Mouse (Mus musculus) kidney, embryonic 16.5 days (tissue): ENCODE measurements around the gene Mfap3. TPM values are rescaled to one million over a fixed set of nuclear protein-coding genes. Genes with fewer than 3 reads are reported as not detected.

Experiments used
- ATAC-seq: fragments of 200-750 bp; cut with Nextera tagmentation; 2 replicates; pipeline ENCODE4 v1.8.0; 2017; ENCODE audit warnings: moderate TSS enrichment; ENCODE audit not compliant: low FRiP score, low TSS enrichment
- H3K27ac ChIP-seq: fragments of 300-500 bp; sonication (generic); 2 replicates; pipeline ENCODE4 v1.5.1; 2014; ENCODE audit warnings: low read length
- H3K27me3 ChIP-seq: fragments of 300-500 bp; sonication (generic); 2 replicates; pipeline ENCODE4 v1.6.1; 2014; ENCODE audit warnings: low read length, control low read depth, mixed read lengths; ENCODE audit not compliant: insufficient read depth
- H3K36me3 ChIP-seq: fragments of 300-500 bp; sonication (generic); 2 replicates; pipeline ENCODE4 v1.6.1; 2014; ENCODE audit warnings: low read length, control low read depth, mixed read lengths; ENCODE audit not compliant: insufficient read depth
- H3K4me1 ChIP-seq: fragments of 300-500 bp; sonication (generic); 2 replicates; pipeline ENCODE4 v1.6.1; 2014; ENCODE audit warnings: low read length, control low read depth, mixed read lengths; ENCODE audit not compliant: insufficient read depth
- H3K4me2 ChIP-seq: fragments of 300-500 bp; sonication (generic); replicated peaks from 2 replicates; pipeline ENCODE4 v1.6.1; 2014; ENCODE audit warnings: low read depth, low read length
- H3K4me3 ChIP-seq: fragments of 300-500 bp; sonication (generic); 2 replicates; pipeline ENCODE4 v1.5.1; 2014; ENCODE audit warnings: mild to moderate bottlenecking, low read length
- H3K9ac ChIP-seq: fragments of 300-500 bp; sonication (generic); replicated peaks from 2 replicates; pipeline ENCODE4 v1.6.1; 2014; ENCODE audit warnings: low read length
- H3K9me3 ChIP-seq: fragments of 300-500 bp; sonication (generic); 2 replicates; pipeline ENCODE4 v1.6.1; 2016; ENCODE audit warnings: low read length, control low read depth
- WGBS: fragments of 180-500 bp; shearing (Covaris S2); extraction: QIAGEN DNeasy Blood & Tissue Kit; methylation state at CpG from one replicate; pipeline ENCODE4 v1.1.7; 2014; 5-methylcytosine and 5-hydroxymethylcytosine counted together
- polyA plus RNA-seq: library from polyadenylated mRNA; unstranded; fragments of >200 nt; fragmentation: Nextera tagmentation; extraction: Ambion mirVana; gene quantifications from 2 replicates; pipeline ENCODE4 v1.2.1, GENCODE M21; 2015

Gene Mfap3
- polyA plus RNA-seq, 1 experiment from 2014 or later: 51.3 TPM

DNA sequence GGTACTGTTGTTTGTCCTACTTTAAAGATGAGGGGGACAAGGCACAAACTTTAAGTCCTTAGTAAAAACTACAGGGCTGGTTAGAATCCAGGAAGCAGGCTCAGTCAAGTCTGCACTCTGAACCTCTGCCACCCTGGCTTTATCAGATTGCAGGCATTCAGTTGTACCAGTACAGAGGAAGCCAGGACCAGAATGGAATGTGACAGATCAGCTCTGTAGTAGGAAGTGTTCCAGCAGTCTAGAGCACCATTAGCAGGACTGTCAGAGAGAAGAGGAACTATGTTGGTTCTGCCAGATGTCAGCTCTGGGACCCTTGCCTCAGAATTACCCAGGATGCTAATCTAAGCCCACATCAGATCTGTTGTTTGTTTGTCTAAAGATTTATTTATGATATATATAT, 6.1 kb downstream of the Mfap3 start:
- no peaks in the 10 kb centered on the region for H3K27me3 ChIP-seq
- H3K27ac ChIP-seq: no peak overlapping the region
- peaks cover 7% of the 10 kb centered on the region for H3K36me3 ChIP-seq
- no peaks in the 10 kb centered on the region for H3K9me3 ChIP-seq
- H3K4me2 ChIP-seq: no peak overlapping the region
- no peak for ATAC-seq
- no peak overlapping the region for H3K9ac ChIP-seq
- H3K4me1 ChIP-seq: peaks cover 4% of the 10 kb centered on the region
- no peak overlapping the region for H3K4me3 ChIP-seq

DNA sequence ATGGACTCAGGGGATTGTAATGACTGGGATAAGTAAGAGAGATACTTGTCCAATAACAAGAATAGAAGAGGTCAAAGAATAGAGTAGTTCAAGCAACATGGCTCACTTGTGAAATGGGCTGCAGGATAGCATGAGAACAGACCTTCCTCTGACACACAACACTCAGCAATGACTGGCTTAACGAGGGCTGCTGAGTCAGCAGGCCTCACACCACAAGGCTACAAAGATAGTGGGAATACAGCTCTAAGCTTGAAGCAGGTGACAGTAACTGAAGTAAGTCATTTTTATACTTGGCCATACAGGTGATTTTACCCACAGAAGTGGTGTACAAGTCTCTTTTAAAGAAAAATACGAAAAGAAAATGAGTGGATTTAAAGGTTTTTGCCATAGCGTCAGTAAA, 7.4 kb downstream of the Mfap3 start:
- H3K4me3 ChIP-seq: no peak overlapping the region
- no peak overlapping the region for H3K9ac ChIP-seq
- 81% methylated on average over 3 of the region's 3 CpGs for WGBS
- no peaks in the 10 kb centered on the region for H3K27me3 ChIP-seq
- H3K36me3 ChIP-seq: peaks cover 14% of the 10 kb centered on the region
- ATAC-seq: no peak
- no peak overlapping the region for H3K4me2 ChIP-seq
- H3K9me3 ChIP-seq: no peaks in the 10 kb centered on the region
- no peak overlapping the region for H3K27ac ChIP-seq
- H3K4me1 ChIP-seq: peaks cover 4% of the 10 kb centered on the region; the same call in 1 of the 2 replicates

DNA sequence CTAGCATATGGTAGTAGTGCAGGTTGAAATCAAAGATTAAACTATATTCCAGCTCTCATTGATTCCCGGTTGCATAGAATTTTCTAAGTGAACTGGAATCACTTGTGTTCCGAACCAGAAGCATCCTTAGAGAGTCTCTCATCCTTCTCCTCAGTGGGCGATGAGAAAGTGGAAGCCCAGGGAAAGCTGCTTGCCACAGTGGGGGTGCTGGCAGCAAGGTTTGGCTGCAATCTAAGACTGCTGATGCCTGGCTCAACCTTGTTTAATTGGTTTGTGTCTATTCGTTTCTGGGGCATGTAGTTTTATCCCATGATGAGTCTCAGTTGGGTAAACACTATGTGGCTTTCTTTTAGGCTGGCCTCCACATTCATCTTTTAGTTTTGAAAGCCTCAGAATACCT, 9.0 kb downstream of the Mfap3 start:
- 86% methylated on average over 4 of the region's 4 CpGs for whole genome bisulfite sequencing
- no peak for ATAC-seq

DNA sequence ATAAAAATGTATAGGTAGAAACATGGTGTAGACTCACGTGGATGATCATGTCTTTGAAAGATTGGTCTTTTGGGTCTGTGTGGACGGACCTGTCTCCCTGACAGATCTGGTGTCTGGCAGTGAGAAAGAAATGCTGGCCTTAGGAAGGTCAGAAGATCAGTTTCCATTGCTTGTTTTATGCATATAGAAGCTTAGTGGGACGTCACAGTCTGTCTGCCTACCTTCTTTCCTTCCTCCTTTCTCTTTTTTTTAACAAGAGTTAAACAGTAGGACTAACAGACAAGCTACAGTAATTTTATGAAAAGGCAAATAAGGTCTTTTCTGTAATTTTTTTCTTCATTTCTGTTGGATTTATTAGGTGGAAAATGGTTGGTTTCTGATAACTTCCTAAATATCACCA, 10.6 kb downstream of the Mfap3 start:
- WGBS: 79% methylated on average over 3 of the region's 3 CpGs
- peaks cover 4% of the 10 kb centered on the region for H3K4me1 ChIP-seq
- no peak overlapping the region for H3K27ac ChIP-seq
- H3K27me3 ChIP-seq: no peaks in the 10 kb centered on the region
- no peak overlapping the region for H3K9ac ChIP-seq
- no peaks in the 10 kb centered on the region for H3K9me3 ChIP-seq
- H3K36me3 ChIP-seq: peaks cover 17% of the 10 kb centered on the region
- no peak overlapping the region for H3K4me2 ChIP-seq
- no peak for ATAC-seq
- H3K4me3 ChIP-seq: no peak overlapping the region

More for the DNA sequence above, 9.0 kb downstream of the Mfap3 start:
- peaks cover 4% of the 10 kb centered on the region for H3K4me1 ChIP-seq
- no peaks in the 10 kb centered on the region for H3K9me3 ChIP-seq
- H3K27me3 ChIP-seq: no peaks in the 10 kb centered on the region
- no peak overlapping the region for H3K9ac ChIP-seq
- H3K36me3 ChIP-seq: peaks cover 14% of the 10 kb centered on the region
- no peak overlapping the region for H3K4me3 ChIP-seq
- no peak overlapping the region for H3K4me2 ChIP-seq
- no peak overlapping the region for H3K27ac ChIP-seq

DNA sequence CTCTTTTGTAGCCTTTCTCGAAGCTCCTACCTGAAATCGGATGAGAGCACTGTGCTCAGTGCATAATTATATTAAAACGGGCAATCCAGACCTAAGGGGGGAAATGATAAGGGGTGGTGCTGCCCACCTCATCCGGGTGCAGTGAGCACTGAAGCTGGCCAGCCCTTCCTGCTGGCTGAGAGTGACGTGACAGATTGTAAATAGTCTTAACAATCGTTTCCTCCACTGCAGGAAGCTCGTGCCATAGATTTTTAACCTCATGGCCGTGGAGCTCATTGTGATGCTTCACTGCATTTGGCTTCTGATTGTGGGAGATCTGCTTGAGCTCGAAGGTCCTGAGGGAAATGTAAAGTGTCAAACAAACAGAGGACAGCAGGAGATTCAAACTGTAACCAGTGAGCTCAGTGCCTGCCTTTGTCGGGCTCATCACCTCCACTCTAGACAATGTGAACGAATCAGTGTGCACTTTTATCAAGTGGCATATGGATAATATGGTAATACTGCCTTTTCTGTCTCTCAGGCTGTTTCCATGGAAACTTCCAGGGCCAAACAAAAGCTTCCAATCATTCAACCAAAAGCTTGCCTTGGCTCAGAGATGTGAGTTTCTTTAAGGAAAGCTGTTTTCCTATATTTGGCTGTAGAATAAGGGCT, 13.0 kb downstream of the Mfap3 start:
- H3K27ac ChIP-seq: peak overlapping the region; percentile 44
- ATAC-seq: peak; percentile 73

DNA sequence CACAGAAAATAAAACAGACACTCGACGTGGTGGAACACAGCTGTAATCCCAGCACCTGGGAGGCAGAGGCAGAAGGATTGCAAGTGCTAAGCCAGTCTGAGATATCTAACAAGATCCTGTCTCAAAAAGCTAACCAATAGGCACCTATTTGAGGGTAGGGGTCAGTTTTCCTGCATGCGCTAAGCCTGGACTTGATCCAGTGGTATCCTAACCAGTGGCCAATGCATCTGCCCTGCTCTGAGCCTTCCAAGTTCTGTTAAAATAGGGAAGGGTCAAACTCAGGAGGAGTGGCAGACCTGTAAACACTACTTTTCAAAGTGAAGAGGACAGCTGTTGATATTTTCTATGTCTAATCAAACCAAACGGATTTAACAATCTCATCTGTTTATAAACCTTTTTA, 13.8 kb downstream of the Mfap3 start:
- WGBS: 83% methylated on average over 4 of the region's 4 CpGs
- H3K27me3 ChIP-seq: no peaks in the 10 kb centered on the region
- peaks cover 17% of the 10 kb centered on the region for H3K36me3 ChIP-seq
- no peaks in the 10 kb centered on the region; the same call in 1 of the 2 replicates for H3K4me1 ChIP-seq
- H3K4me2 ChIP-seq: no peak overlapping the region
- H3K27ac ChIP-seq: 0 out of 2 replicates have a peak overlapping the region, but pooled peaks have one; percentile 3
- no peak for ATAC-seq
- H3K9ac ChIP-seq: no peak overlapping the region
- H3K9me3 ChIP-seq: no peaks in the 10 kb centered on the region
- H3K4me3 ChIP-seq: no peak overlapping the region

More for the DNA sequence above, 13.0 kb downstream of the Mfap3 start:
- no peak overlapping the region for H3K9ac ChIP-seq
- WGBS: 36% methylated on average over 11 of the region's 11 CpGs
- peaks cover 17% of the 10 kb centered on the region for H3K36me3 ChIP-seq
- H3K4me2 ChIP-seq: no peak overlapping the region
- no peaks in the 10 kb centered on the region; the same call in 1 of the 2 replicates for H3K4me1 ChIP-seq
- H3K27me3 ChIP-seq: no peaks in the 10 kb centered on the region
- no peak overlapping the region for H3K4me3 ChIP-seq
- H3K9me3 ChIP-seq: no peaks in the 10 kb centered on the region

DNA sequence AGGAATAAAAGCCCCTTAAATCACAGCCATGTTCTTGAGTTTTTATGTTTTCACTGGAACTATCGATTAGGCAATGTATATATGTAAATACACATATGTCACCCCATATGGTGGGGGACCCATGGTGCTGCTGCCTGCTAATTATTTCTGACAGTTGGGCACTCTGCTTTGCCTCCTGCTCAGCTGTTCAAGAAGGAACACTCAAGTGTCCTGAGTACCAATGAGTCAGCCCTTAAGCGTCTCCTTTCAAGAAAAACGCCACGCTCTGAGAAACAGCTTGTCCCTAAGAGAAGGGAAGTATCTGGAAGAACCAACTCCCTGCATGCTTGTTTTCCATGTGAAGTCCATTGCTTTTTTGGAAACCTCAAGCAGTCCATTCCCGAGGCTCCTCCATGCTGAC, 17.4 kb downstream of the Mfap3 start:
- no peak for ATAC-seq
- H3K4me3 ChIP-seq: no peak overlapping the region
- no peaks in the 10 kb centered on the region for H3K27me3 ChIP-seq
- no peaks in the 10 kb centered on the region for H3K9me3 ChIP-seq
- H3K9ac ChIP-seq: no peak overlapping the region
- H3K4me2 ChIP-seq: no peak overlapping the region
- H3K36me3 ChIP-seq: 0 out of 2 replicates have a peak, but pooled peaks cover 3% of the 10 kb centered on the region
- H3K4me1 ChIP-seq: no peaks in the 10 kb centered on the region; the same call in 1 of the 2 replicates
- H3K27ac ChIP-seq: no peak overlapping the region
- 89% methylated on average over 5 of the region's 5 CpGs for WGBS

DNA sequence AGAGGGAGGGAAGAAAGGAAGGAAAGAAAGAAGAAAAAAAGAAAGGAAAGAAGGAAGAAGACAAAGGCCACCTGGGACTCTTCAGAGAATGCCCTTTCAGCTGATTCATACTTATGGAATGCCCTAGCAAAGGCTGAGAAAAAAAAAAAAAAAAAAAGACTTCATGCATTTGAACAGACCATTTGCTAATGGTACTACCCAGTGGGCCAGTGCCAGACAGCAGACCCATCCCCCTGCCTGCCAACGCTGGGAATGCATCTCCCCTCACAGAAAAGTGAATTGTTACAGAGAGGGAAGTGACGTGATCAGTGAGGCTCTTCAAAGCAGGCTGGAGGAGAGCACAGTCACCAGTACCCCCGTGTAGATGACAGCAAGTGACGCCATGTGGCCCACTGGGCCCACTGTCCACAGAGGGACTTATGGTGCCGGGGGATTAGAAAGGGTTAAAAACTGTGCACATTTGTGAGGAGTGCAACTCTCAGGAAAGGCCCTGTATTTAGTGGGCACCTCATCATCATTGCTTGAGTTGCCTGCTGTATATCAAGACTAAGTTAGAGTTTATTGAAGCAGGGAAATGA, 21.5 kb downstream of the Mfap3 start:
- ATAC-seq: no peak
- H3K36me3 ChIP-seq: no peaks in the 10 kb centered on the region
- H3K27ac ChIP-seq: no peak overlapping the region
- H3K9ac ChIP-seq: no peak overlapping the region
- 82% methylated on average over 5 of the region's 5 CpGs for WGBS
- no peaks in the 10 kb centered on the region for H3K27me3 ChIP-seq
- H3K4me2 ChIP-seq: no peak overlapping the region
- no peaks in the 10 kb centered on the region for H3K4me1 ChIP-seq
- no peak overlapping the region for H3K4me3 ChIP-seq
- H3K9me3 ChIP-seq: no peaks in the 10 kb centered on the region

DNA sequence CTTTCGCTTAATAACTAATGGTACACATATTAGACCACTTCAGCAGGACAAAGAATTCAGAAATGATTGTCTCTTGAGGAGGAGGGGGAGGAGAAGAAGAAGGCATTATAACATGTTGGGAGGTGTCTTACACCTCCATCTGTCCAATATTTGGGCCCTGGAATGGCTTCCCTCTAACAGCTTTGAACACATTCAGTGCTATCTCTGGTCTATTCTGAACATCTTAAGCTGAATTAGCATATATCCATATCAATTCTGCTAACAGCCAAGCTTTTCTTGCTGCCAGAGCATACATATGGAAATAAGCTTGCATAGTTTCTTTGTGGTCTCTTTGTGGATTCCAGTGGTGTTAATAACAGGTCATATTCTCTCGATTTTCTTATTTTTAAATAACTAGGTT, 22.2 kb downstream of the Mfap3 start:
- no peaks in the 10 kb centered on the region for H3K27me3 ChIP-seq
- H3K9ac ChIP-seq: no peak overlapping the region
- 94% methylated on average over 2 of the region's 2 CpGs for WGBS
- H3K9me3 ChIP-seq: no peaks in the 10 kb centered on the region
- H3K36me3 ChIP-seq: no peaks in the 10 kb centered on the region
- no peak overlapping the region for H3K4me3 ChIP-seq
- no peak overlapping the region for H3K4me2 ChIP-seq
- no peak for ATAC-seq
- H3K27ac ChIP-seq: no peak overlapping the region
- H3K4me1 ChIP-seq: no peaks in the 10 kb centered on the region
